Mouse (Mus musculus) 416B (cell line): ENCODE data around the gene Als2cr12.
A peak's percentile ranks its signal among the peaks of the same experiment; 100 is the strongest.
"Not testable (repeated sequence)": the region's sequence is repeated elsewhere in the genome, so short reads cannot be mapped to it uniquely, and the experiment has no call there.

Experiments
- DNase-seq: peaks from one replicate; pipeline ENCODE4 v3.0.0; 2011; ENCODE audit warnings: low read depth

Gene Als2cr12

DNA sequence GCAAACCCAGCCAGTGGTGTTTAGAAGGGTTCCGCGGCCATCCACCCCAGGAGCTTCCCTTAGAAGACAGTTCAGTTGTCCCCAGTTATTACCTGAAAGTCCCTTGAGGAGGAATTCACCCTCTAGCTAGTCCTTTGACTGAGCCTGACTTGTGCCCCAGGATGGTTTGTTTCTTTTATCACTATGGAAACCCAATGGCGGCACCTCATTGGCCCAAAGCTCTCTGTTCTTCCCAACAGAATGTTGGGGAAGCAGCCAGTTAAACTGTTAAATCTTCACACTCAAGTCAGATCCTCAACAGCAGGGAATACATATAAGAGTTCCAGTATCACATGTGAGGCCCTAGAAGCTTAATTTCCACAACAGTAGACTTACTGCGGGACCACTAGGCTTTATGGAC is at the start of gene Als2cr12:
TSS of gene Als2cr12 (minus strand) at position 180 of the 400 bp plus-strand sequence.
- DNase-seq, result not testable (repeated sequence)

DNA sequence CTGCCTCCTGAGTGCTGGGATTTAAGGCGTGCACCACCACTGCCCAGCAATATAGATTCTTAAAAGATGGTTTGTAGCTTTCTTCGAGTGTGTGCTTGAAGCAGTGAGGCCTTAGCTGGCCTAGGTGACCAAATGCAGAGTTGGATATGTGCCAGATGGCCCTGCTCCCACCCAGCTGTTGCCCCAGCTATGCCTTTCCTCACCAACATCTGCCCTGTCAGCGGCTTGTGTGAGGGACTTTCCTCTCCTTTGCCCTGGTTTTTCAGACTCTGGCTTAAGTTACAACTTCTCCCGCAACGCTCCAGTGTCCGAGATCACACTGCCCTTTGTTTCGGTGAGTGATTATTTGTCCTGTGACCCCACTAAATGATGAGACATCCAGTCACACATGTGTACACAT is 48.9 kb upstream of the Als2cr12 start:
- DNase-seq, result no peak

DNA sequence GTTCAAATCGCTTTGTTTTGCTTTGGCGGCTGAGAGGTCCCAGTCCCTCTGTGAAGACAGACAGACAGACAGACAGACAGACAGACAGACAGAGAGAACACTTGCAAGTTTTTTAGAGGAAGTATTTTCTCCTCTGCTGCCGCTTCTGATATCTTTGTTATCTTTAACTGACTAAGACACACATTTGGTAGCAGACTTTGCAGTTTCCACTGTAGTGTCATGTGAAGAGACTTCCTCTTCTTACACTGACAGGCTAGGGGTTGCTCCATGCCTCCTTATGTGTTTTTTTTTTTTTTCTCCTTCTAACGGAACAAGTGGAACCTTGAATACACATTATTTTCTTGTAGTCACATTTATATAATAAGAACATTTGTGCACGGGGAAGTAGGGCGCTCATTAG is 47.5 kb upstream of the Als2cr12 start:
- DNase-seq, result peak; percentile 91

DNA sequence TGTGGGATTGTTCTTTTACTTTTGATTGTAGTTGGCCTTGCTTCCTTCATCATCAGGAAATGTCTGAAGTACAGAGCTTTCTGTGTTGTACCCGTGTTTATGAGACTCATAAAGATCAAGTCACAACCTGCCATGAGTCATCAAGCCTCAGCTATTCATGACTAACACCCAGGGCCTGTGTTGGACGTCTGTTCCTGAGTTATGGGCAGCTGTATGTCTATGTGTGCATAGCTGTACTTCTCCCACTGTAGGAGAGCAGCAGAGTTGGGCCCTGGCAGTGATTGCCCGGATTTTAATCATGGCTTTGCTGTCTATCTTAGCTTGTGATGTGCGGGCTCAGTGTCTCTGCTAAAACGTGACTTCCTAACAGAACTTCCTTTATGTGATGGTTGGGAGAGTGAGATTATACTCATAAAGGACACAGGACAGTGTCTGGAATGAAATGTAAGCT is 46.8 kb upstream of the Als2cr12 start:
- DNase-seq, result peak; percentile 93

DNA sequence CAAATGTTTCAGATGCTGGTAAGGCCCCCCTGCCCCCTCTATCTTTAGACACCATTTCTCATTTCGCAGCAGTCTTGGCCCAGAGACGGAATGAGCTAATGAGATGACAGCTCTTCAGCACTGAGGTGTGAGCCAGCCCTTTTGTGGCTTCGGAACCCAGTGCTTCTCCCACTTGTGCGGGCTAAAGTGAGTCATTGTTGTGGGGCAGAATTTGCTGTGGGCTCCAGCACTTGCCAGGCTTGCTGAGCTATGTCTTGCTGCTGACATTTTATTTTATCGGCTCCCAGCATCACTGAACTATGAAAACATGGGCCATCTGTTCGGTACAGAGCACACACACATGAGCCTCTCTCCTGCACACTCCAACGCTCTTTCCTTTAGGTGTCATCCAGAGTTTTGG is 43.7 kb upstream of the Als2cr12 start:
- peak; percentile 33 for DNase-seq

DNA sequence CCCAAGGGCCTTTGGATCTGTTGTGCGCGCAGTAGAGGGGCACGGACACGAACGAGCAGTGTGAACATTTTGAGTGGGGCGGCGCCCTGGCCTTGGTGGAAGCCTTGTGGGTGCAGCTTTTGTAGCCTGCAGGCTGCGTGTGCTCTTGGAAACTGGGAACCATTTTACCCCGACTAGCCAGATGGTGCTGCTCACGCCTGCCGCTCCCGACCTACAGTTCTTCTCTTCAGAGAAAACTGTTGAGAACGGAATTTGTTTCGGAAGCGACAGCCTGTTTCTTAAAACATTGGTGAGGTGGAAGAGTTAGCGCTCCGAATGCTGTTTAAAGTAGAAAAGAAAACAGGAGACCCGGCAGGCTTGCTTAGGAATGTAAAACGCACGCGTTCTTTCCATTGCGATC is 41.2 kb upstream of the Als2cr12 start:
- DNase-seq, result no peak

DNA sequence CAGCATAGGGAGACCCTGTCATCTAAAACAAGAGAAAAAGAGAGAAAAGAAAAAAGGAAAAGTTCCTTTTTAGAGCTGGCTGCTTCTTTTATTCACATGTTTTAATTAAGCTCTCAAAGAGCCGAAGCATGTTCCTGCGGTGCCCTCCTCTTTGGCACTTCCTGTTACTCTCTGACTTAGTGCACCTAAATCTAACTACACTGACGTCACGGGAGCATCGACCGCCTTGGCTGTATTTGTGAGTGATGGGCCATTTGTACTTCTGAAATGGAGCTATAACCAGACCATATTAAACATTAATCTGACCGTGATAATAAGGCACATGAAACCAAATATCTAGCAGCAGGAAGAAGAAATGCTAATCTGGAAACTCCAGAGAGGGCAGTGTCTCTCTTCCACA is 40.2 kb upstream of the Als2cr12 start:
- no peak for DNase-seq

DNA sequence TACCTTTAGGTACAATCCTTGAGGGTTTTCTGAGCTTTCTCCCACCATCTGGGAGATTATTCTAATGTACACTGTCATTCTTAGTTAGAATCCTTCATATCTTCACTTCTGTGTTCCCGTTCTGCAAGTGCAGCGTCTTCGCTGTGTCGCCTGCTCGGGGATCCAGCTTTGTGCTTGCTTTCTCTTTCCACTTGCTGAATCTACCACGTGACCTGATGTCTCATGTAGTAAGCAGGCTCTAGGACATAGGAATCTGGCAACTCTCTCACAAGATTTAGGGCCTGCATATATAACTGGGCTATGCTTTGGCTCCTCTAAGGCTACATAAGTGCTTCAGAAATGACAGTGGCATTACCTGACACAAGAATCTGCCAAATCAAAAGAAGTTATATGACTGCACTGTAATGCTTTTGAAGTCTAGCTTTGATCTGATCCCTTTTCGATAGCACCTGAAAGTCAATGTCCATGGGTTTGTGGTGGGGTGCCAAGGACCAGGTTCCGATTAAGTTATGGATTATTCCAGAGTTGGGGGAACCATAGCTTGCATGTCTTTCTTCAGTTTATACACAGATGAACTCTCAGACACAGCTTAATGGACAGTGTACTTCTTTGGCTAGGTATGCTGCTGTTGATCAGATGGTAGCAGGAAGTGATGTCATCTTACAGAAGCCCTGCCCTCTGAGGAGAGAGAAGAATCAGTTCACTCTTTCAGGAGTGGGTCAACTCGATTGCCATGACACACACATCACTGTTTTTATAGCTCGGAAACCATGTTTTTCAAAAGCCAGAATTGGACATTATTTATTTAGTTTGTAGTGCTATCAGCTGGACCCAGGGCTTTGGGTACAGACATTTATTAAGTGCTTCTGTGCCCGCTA is 38.5 kb upstream of the Als2cr12 start:
- no peak for DNase-seq

DNA sequence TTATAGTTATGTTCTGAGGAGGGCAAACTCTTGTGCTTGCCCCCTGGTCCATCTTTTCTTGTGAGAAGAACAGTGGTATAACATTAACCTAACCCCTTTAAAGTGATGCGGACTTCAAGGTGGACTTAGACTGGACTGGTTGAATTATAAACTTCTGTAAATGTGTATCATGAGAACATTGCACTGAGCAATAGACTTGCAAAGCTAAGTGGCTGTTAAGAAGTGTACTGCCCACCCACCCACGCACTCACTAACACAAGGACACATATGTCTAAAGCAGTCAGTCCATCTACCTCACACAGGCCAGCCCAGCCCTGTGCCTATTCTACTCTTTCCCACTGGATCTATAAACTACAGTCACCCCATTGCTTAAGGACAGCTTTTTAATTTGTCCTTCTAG is 37.8 kb upstream of the Als2cr12 start:
- no peak for DNase-seq

DNA sequence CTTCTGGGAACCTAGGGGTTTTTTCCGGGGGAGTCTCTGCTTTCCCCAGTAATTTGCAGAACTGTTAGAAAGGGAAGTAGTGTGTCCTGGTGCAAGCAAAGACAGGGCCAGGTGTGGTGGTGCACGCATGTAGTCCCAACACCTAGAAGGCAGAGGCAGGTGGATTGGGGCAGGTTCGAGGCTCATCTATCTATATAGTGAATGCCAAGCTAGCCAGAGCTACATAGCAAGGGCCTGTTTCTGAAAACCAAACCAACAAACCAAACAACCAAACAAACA is 32.7 kb upstream of the Als2cr12 start:
- DNase-seq, result no peak

DNA sequence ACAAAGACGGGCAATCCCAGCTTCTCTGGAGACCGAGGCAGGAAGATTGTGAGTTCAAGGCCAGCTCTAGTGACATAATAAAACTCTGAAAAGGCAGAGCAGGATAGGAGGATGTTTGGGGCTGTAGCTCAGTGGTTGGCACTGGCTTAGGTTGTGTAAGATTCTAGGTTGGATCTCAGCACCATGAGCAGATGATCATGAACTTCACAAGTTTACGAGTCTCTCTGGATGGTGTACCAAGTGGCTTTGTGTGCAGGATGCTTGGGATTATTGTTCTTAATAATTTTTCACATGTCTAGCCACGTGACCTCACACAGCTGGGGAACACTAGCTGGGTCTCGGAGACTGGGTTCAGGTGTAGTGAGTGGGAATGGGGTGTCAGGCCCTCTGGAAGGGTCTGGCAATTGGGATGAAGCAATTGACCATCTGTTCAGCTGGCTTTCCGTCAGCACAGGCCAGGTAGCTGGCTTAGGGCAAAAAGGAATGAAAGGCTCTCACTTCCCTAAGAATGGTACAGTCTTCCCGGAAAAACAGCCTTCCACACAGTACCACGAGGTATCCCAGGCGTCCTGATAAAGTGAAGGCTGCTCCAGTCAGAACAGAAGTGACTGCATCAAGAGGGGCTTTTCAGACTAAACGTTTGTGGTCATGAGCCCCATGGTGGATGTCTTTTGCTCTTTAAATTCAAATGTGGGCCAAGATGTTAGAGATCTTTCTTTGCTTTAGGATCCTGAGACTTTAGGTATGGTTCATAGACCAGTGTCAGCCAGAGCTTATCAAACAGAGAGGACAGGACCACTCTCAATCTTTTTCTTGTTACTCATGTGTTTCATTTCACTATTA is 32.2 kb upstream of the Als2cr12 start:
- DNase-seq, result no peak

DNA sequence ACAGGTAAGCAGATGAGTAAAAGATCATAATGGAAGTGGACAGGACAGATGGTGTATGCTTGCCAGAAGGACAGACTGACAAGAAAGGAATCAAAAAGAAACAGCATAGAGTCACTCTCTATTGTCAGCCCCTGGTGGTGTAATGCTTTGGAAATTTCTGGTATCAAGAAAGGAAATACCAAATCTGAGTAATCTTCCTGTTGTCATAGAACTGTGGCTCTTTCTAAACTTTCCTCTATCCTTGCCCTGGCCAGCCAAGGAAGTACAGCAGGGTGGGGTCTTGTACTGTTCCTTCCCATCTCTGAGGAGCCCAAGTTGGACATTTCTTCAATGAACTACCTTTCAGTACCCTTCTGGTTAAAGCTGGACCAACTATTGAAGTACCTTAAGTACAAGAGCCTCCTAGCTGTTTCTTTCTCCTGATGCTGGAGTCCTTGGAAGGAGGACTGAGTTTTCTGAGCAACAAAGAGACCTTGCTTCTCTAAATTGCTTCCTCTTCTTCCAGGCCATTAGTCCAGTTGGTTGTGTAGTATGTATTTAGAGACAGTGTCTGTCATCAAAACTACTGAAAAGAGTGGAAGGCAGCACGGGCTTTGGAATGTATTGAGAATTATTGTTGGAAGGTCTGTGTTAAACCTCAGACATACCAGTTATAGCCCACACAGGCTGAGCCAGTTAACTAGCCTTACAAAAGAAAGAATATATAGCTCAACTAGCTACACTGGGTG is 31.4 kb upstream of the Als2cr12 start:
- DNase-seq, result peak; percentile 79

DNA sequence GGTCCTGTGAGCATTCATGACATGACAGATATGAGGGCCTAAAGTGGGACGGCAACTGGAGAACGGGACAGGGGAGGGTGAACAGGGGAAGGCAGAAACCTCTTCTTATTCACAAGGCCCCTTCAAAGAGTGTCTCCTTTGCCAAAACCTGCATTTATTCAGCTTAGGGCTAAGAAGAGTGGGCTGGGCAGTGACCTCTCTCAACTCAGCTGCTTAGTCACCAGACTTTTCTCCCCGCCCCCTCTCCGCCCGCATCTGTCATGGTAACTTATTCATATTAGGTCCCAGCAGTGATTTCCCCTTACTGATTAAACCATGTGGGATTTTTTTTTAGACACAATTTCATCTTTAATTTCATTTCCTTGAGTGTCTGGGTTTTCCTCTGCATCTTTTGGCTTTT is 30.0 kb upstream of the Als2cr12 start:
- peak; percentile 50 for DNase-seq

DNA sequence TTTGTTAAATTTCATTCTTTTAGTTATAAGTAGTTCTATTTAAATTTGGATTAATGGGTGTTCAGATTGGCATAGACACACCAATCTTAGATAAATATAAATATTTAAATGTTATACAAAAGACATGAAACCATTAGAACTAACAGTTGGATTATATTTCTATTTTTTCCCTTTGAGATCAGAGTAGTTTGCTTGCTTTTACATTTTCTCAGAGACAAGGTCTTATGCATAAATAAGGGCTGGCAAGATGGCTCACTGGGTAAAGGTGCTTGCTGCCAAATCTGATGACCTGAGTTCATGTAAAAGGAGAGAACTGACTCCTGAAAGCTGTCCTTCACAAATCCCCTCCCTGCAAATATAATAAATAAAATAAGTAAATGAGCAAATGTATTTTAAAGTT is 29.3 kb upstream of the Als2cr12 start:
- DNase-seq, result no peak

DNA sequence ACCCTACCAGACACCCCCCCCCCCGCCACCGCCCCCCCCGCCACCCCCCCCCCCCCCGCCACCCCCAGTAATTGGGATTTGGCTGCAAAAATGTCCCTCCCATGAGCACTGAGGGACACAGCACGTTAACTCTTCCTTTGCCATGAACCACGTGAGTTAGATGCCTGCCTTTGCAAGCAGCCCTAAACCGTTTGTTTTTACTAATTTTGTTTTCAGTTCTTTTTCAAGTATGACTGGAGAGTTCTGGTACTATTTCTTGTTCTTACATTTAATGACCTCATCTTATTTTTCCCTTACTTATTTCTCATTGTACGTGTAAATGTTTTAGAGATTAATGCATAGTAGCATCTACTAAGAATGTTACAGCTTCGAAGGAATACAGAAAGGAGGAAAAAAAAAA is 28.7 kb upstream of the Als2cr12 start:
- DNase-seq, result no peak

DNA sequence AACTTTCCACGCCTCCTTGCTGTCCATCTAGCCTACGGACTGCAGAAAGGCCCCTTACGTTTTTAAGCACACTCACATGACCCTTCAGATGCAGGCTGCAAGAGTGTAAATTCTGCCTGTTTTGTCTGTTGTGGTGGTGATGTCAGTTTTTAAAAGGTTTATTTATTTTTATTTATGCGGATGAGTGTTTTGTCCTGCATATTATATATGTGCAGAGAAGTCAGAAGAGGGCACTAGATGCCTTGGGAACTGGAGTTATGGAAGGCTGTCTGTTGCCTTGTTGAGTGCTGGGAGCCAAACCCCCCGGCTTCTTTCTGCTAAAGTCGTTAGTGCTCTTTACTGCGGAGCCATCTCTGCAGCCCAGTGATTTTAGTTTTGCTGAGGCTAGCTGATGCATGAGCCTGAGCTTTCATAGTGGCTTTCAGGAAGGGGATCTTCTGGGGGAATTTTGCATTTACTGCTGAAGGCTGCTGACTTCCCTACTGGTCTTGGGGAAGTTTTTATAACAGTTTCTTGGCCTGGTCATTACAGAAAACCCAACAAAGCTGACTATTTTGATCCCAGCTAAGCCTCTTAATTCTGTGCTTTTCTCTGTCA is 28.1 kb upstream of the Als2cr12 start:
- DNase-seq, result peak; percentile 33

DNA sequence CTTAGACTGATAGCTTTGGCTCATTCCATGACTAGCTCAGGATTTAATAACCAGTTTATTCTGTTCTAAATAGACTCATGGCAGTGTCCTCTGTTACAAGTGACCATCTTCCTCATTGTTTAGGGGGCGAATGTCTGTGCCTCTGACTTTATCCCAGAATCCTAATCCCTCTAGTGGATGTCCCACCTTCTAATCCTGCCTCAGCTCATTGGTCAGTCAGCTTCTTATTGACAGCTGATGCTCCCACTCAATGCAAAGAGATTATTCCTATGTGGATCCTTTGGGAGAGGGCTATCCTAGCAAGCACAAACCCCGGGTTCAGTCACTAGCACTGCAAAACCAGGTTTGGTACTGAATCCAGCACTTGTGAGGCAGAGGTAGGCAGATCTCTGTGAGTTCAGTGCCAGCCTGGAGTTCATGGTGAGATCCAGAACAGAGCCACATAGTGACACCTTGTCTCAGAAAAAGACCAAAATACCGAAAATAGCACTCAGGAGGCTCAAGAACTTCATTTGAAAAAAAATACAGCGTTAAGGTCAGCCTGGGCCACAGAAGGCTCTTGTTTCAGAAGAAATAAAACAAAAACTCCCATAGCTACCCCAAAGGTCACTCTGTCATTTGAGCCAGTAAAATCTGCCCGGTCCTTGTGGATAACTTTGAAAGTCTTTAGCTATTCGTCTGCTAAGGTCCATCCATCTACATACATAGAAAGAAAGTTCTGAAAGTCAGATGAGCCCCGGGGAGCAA is 27.4 kb upstream of the Als2cr12 start:
- DNase-seq, result no peak

DNA sequence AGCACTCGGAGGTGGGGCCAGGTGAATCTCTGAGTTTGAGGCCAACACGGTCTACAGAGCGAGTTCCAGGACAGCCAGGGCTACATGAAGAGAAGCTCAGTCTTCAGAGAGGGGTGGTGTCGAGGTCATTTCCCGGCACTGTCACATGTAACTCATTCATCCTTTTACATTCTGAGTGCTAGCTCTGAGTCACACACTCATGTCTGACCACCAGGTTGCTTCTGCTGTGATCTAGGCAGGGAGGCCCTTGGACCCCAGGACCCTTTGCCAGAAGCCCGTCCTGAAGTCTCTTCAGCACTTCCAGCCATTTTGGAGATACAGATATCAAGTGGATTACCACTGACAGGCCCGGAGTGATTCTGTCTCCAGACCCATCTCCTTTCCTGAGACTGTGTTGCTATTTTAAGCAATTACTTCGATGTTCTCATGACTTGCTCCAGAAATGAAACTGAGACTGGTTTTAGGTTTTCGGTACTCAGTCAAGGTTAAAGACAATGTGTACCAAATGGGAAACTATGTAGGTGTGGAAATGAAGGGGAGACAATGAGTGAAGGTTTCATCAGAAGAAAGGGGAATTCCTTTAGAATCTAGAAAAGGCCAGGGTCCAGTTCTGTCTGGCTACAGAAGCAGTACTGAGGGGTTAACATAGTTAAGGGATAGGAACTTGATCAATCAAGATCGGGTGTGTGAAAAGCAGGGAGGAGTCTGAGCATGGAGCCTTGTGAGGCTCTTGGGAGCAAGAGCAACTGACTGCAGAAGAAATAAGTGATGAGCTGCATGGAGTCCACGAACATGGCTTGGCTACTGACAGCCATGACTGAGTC is 26.5 kb upstream of the Als2cr12 start:
- DNase-seq, result peak; percentile 54

DNA sequence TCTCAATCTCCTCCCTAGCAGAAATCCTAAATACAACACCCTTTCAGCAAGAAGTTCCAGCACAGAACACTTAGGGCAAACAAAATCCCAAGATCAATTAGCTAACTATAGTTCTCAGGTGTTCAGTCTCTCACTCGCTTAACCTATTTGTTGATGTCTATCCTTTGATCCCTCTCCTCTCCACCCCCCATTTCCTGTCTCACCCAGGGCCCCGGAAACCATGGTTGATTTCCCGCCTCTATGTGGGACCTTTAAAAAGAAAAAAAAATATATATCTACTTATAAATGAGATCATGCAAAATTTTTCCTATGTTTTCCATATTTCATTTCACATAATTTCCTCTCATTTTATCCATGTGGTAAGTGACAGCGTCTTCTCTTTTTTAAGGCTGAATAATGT is 25.2 kb upstream of the Als2cr12 start:
- DNase-seq, result no peak

DNA sequence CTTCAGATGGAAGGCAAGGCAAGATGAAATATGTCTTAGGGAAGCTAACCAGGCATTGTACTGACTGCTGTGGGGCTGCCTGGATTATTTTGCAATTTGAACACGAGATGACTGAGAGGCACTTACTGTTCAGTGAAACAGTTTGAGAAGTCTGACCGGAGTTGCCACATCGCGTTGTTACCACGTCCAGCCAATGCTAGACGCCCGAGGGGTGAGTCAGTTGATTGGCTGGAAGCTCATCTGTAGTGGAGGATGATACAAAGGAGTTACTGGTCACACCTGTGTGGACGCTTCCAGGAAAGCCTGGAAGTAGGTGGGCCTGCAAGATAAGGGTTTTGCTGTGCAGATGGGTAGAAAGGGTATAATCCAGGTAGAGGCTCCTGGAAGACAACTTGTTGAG is 24.3 kb upstream of the Als2cr12 start:
- DNase-seq, result peak; percentile 81
